Mouse (Mus musculus) ES-E14 (cell line): ENCODE measurements at regions not wholly inside any gene's neighbourhood (a gene's known extent, or its start where the extent isn't known, plus 50 kb on each side); places are given as distances from the start of the nearest gene placed in this dataset.

Experiments
- CHD2 ChIP-seq: IDR thresholded peaks from 2 replicates; pipeline ENCODE4 v1.6.1; 2014; ENCODE audit warnings: mild to moderate bottlenecking, low read depth, low read length, inconsistent platforms
- ZC3H11A ChIP-seq: IDR thresholded peaks from 2 replicates; pipeline ENCODE4 v1.6.1; 2012; ENCODE audit warnings: low read depth, mild to moderate bottlenecking, inconsistent platforms, low read length, borderline replicate concordance

GRCm38 (mm10) chr10:9231751-9232150, 345.9 kb upstream of the Sash1 start:
- no peak for TF ChIP-seq CHD2
- no peak for TF ChIP-seq ZC3H11A
